Mouse (Mus musculus) CH12F3 (cell line): ENCODE results near the gene Unc93a2.
"Not testable (repeated sequence)": the region's sequence is repeated elsewhere in the genome, so short reads cannot be mapped to it uniquely, and the experiment has no call there.

ENCODE experiments used
- in situ Hi-C: fragments of 300-500 bp; cut with MboI; formaldehyde crosslinking; loops from 2 replicates; pipeline ENCODE4 v1.14.3; 2020; ENCODE audit warnings: low sequenced_read_pairs

Unc93a2 gene

DNA sequence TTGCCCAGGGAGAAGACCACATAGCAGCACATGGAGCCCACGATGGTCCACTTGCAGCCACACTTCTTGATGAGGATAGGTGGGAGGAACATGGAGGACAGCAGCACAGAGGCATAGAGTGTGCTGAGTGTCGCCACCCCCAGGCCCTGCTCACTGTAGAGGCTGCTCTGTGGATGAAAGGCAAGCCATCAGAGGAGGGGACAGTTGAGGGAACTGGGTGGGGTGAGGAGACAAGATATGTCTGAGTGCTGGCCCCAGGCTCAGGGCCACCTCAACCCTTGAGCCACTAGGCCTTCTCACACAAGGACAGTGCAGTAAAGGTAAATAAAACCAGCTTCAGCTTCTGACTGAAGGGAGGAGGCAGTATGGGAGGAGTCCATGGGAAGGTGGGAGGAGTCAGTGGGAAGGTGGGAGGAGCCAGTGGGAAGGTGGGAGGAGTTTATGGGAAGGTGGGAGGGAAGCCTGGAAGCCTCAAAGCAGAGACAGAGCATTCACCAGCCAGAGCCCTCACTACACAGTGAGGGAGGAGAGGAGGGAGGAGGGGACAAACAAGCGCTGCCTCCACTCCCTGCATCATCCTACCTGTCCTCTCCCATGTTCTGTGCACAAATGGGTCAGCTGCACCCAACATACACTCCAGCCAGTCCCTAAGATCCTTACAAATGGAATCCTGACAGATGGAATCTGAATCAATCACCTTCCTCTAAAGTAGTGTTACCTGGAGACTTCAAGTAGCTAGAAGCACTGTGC, 8.1 kb downstream of the Unc93a2 start:
- in situ Hi-C loops = not testable (repeated sequence)

DNA sequence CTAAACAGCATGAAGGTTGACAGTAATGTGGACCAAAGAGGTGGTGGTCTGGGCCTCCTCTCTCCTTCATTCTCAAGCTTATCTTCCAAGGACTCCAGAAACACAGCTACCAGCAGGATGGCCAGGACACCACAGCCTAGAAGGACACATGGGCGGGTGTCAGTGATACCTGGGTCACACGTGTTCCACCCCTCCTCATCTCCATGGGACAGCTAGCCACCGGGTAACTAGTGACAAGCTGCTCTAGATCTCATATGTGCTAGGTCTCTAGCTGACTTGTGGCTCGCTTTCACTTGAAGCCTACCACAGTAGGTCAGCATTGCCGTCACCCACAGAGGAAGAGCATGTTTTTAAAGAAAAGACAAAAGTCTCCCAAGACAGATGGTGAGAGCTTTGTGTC, 13.4 kb downstream of the Unc93a2 start, which contains the start of gene Gm49630:
Gene Gm49630, minus strand, starts transcription at position 101 of the 400 bp plus-strand sequence.
- in situ Hi-C loops = not testable (repeated sequence)

DNA sequence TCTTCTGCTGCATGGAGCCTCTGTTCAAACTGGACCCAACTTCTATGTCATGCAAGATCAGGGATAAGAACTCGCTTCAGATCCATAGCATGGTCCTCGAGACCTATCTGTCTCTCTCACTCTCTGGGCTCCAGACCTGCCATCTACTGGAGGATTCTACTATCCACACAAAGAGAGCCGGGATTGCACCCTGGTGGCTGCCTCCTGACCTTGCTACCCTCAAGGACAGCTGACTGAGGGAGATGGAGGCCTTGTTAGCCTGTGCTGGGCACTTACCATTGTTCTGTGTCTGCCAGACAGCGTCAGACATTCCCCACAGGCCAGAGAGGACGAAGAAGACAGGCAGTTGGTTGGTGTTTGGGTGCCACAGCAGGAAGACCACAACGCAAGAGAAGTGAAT, 15.9 kb downstream of the Unc93a2 start:
- in situ Hi-C loops = not testable (repeated sequence)

DNA sequence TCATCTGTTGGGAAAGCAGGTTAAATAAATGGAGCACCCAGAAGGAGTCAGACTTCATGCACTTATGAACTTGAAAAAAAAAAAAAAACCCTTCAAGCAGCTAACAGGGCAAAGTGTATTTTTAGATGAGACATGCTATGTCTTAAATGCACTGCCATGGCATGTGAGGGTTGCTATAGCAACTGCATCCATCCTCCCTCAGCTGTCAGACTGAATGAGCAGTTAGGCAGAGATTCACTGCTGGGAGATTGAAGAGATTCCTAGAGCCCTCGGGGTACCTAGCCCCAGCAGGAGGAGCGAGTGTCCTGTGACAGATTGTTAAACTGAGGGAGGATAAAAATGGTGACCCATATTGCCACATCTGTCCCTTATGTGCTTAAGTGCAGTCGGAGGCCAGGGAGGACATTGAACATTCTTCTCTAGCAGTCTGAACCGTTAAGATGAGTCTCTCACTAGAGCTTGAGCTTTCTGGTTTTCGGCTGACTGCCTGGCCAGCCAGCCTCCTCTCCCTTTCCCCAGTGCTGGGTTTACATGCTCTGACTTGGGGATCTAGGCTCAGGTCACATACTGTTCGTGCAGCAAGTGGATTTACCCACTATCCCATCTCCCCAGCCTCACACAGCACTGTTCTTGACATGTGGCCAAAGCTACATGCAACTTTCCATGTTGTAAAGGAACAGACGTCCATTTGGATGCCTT, 18.4 kb downstream of the Unc93a2 start:
- in situ Hi-C loops = not testable (repeated sequence)

DNA sequence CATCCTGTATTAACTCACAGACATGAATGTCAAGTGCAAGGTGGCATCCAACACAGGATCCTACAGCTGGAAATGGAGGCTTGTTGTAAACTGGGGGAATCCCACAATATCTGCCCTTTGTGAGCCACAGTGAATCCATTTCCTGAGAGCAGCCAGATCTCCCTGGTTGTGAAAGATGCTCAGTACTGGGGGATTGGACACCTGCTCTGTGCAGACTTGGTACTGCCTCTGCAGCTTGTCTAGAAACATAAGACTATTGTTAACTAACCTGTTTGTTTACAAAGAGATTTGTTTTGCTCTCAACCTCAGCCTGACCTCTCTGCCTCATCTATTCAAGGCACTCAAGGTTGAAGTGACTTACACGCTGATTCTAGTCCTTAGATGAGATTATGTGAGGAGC, 19.0 kb downstream of the Unc93a2 start:
- in situ Hi-C loops = not testable (repeated sequence)

DNA sequence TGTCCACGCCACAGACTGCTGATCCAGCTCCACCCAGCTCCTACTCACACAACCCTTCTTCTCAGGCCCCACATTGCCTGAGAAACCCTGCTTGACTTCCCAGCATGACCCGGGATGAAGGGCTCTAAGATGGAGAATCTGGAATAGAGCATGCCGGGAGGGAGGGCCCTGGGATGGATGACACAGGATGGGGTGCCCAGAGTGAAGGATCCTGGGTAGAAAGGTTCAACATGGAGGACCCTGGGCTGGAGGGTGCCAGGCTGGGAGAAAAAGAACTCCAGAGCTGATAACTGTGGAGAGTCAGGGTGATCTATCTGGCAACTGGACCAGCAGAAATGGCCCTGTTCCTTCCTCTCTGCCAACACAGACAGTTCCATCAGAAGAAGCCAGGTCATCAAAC, 19.6 kb downstream of the Unc93a2 start:
- in situ Hi-C loops = not testable (repeated sequence)

DNA sequence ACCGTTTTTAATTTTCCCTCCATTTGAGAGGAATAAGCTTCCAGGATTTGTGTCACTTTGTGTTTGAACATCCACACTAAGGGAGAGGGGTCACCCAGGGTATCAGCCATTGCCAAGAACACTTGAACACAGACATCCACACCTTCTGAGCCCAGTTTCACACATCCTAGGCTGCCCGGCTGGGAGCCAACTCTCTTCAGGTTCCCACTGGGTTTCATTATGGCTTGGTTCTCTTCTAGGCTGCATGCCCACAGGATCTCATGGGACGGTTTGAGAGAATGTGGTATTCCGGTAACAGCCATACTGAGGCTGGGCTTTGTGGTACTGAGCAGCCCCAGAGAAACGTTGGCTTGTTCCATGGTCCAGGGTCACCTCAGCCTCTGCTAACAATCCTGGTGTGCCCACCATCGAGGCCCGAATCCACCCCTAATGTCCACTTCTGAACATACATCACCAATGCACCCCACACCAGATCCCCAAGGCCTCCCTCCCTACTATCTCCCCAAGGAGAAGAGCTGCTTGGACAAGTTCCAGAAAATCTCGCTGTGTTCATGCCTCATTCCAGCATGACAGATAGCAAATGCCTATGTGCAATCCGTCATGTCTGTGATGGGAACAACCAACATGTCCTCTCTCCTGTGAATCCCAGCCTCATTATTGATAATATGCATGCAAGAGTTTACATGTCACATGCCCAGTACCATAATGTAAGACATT, 24.4 kb downstream of the Unc93a2 start:
- in situ Hi-C loops = not testable (repeated sequence)

DNA sequence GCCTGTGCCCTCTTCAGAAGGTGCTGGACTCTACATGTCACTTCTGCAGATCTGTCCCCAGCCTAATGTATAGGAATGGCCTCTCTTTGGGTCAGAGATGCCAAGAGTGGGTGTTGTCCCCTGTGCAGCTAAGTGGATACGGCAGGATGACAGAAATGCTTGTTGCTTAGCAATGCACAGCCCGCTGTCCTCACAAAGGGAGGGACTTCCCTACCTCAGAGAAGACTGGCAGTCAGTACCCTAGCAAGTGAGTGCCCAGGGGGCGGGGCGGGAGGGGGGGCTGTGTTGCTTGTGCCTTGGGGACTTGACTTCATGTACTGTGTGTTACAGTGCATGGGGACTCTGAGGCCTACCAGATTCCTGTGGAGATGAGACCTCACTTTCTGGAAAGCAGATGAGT, 25.5 kb downstream of the Unc93a2 start:
- in situ Hi-C loops = not testable (repeated sequence)

DNA sequence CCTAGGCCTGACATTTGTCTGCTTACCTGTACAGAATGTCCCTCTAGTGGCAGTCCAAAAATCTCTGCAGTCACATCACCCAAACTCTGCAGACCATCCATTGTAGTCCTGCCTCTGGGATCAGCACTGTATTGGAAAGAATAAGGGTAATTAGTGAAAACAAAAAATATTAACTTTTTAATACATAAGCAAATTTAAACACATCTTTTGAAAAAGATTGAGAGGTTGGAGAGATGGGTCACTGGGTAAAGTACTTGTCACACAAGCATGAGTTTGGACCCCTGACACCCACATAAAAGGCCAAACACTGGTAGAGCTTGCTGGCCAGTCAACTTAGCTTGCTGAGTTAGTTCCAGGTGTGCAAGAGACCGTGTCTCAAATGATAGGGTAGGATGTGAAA, 32.7 kb downstream of the Unc93a2 start, which contains the start of gene Ttll2:
Gene Ttll2, minus strand, starts transcription at position 101 of the 400 bp plus-strand sequence.
- in situ Hi-C loops = not testable (repeated sequence)

DNA sequence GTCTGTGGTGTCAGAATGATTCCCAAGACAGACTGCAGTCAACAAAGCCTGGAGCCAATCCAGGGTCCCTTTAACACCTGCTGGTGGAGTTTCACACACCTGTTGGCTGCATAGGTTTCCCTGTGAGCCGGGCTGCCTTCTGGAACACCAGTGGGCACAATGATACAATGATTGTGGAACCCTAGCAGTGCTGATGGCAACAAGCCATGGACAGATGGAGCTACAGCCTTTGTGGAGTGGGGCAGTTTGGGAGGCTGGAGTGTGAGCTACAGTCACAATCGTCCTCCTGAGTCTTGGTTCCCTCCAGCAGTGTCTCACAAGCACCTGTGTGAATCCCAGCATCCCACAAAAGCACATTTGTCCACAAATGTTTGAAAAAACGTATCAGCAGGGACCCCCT, 36.5 kb downstream of the Unc93a2 start:
- in situ Hi-C loops = not testable (repeated sequence)

DNA sequence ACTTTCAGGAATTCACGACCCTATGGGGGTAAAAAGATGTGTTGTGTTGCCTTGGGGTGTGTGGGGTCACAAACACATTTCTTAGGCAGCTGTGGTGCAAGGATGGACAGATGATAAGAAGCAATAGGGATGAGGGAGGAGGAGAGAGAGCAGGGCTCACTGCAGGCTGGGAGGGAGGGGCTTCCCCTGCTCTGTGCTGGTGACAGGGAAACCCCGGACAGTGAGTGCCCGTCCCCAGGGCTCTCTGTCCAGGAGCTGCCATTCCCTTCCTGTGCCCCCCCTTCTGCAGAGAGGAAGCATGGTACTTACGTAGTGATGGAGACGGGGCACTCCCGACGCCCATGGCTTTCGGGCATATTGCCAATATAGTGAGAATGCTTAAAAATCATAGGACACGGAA, 47.9 kb downstream of the Unc93a2 start:
- in situ Hi-C loops = not testable (repeated sequence)

DNA sequence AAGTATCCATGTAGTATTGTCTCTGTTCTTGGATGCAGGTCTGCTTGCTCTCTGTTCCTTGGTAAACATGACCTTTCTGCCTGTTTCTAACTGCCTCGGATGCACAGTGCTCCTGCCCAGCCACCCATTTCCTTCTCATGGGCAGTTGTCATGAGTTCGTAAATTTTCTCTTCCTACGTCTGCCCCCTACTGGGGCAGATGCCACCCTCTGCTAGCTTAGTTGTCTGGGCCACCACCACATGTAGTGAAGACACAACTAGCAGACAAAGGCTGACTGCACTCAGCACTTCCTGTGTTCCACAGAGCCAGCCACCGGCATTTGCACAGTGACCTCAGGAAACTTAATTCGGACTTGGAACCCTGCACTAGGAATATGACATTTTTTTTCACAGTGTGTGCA, 52.5 kb downstream of the Unc93a2 start:
- in situ Hi-C loops = not testable (repeated sequence)

DNA sequence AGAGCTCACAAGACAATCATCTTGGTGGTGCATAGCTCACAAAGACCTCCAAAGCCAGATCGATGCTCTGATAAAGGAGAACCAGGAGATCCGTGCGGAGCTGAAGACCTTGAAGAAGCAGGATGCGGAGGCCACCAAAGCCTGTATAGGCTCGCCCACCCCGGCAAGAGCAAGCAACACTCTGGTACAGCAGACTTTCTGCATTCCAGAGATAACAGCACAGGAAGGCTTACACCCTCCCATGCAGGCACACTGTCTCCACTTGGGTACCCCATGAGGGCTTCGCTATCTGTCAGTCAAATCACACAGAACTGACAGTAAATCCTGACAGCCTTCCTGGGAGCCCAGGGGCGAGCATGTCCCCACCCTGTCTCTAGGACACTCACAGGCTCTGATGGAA, 58.8 kb downstream of the Unc93a2 start:
- in situ Hi-C loops = not testable (repeated sequence)

DNA sequence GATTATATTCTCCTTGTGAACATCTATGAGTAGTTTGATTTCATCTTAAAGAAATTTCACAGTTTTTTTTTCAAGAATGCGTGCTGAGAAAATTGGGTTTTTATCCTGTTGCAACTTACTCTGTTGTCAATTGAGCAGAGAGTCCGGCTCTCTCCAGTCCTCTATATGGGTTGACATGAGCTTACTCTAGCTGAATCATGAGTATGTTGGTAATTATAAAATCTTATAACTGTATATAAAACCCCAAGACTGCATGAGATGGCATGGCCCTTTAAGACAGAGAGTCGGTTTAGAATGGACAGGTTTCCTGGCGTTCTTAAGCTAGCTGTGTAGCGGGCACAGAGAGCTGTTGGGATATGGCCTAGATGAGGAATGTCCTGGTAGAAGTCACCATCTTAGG, 60.9 kb downstream of the Unc93a2 start, which contains the start of gene Tcp10a:
Gene Tcp10a, plus strand, starts transcription at position 301 of the 400 bp plus-strand sequence.
- in situ Hi-C loops = not testable (repeated sequence)

DNA sequence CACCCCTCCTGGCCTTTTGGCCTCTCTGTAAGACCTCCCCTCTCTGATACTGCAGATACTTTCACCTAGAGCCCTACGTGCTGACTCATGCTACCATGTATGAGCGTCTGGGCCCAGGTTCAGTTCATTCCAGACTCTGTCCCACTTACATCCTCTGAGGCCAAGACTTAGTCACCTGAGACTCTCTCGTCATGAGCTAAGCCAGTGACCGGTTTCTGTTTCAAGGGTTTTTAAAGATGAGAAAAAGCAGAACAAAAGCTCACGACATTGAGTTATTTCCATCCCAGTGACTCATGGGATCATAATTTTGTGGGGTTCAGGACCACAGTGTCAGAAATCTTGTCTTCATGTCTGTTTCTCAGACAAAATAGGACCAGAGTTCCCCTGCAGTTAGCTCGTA, 65.5 kb downstream of the Unc93a2 start:
- in situ Hi-C loops = not testable (repeated sequence)

DNA sequence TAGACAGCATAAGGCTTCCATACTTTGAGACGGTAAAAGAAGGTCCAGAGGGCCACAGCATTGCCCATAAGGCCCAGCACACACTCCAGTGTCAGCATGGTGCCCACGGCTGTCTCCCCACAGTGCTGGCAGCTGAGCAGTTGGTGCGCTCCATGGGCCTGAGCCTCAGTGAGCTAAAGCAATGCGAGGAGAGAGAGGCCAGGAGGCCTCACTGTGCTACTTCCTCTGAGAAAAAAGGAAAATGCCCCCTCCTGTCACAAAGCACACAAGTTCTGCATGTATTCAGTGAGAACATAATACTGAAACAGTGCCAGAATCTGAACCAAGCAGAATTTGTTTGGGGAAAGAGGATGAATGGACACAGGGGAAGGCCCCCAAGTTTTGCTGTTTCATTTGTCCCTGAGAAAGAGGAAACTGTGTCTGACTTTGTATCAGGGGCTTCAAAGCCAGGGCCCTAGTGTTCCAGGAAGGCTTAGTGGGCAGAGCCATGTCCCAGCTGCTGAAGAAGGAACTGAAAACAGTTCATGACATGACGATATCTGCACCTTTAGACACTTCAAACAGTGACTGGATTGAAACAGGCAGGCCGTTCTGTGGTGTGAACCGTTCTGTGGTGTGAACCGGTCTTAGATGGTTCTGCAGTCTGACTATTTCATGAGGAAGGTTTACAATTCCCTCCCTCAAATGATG, 69.4 kb downstream of the Unc93a2 start:
- in situ Hi-C loops = not testable (repeated sequence)
